8 mouse cellular contexts compared by ENCODE assay signal in genomic region chr11:115513271-115514237, GRCm38 (mm10). TPM values are rescaled to one million over a fixed set of nuclear protein-coding genes. Genes with fewer than 3 reads are reported as not detected.
DNase-seq lines count a peak whose midpoint lies in the region; ATAC-seq and TF ChIP-seq lines count a peak whose summit lies in the region.

No protein-coding gene starts in this region.

- H3K27ac ChIP-seq in intestine, postnatal 0 days (ENCODE audit: low read depth, low read length), result peak overlapping the region; percentile 70
- peak overlapping the region; percentile 94 for H3K27ac ChIP-seq in liver, embryonic 16.5 days (ENCODE audit: low read length)

- TF ChIP-seq CTCF in Patski (IDR thresholded peaks at IDR 0.05), result no peak
- TF ChIP-seq CTCF in intestine, postnatal 0 days (IDR thresholded peaks at IDR 0.05; ENCODE audit: low read depth), result no peak

- in situ Hi-C loops in Patski (cut with MboI; ENCODE audit: low pct_unique_long_range_greater_than_20kb), result no loop called here

- H3K9ac ChIP-seq in intestine, postnatal 0 days (ENCODE audit: low read depth, low read length), result peak overlapping the region; percentile 89
- H3K9ac ChIP-seq in liver, embryonic 16.5 days (ENCODE audit: low read depth, low read length), result peak overlapping the region; percentile 89

- 0% methylated on average over 57 of the region's 57 CpGs for WGBS in intestine, postnatal 0 days
- under 1% methylated on average over 57 of the region's 57 CpGs for WGBS in liver, embryonic 16.5 days (ENCODE audit: insufficient replicate concordance)

- DNase-seq in 3134 (ENCODE audit: extremely low read depth, insufficient read length, low spot score) (peak; percentile 65), Patski (ENCODE audit: low read depth, low spot score) (no peak)
- DNase-seq in embryo, embryonic 11 days, result peak; percentile 68
- DNase-seq in heart, adult 11 months, result peak; percentile 96
- DNase-seq in neural tube, embryonic 10.5 days (ENCODE audit: extremely low spot score, low spot score), result peak; percentile 74
- peak; percentile 39 for DNase-seq in thymus, postnatal 0 days (ENCODE audit: low spot score)

- H3K4me2 ChIP-seq in intestine, postnatal 0 days (replicated peaks; ENCODE audit: low read depth), result peak overlapping the region; percentile 84
- peak overlapping the region; percentile 88 for H3K4me2 ChIP-seq in liver, embryonic 16.5 days (ENCODE audit: low read depth, low read length)

- POLR2A ChIA-PET in Patski (lab: Charles Lee), result interaction anchor here (0.8 to 1.7 kb wide), 7 partner anchors 12 to 53 kb away, joined by 3 to 8 read pairs (median 5); partner anchors contain the start of genes Nt5c and Sumo2

- peak; percentile 49 for ATAC-seq in Patski
- ATAC-seq in intestine, postnatal 0 days, result peak; percentile 61
- ATAC-seq in liver, embryonic 16.5 days (ENCODE audit: low read depth), result peak; percentile 49

- H3K4me3 ChIP-seq in intestine, postnatal 0 days (ENCODE audit: low read depth, low read length), result peak overlapping the region; percentile 86
- peak overlapping the region; percentile 94 for H3K4me3 ChIP-seq in liver, embryonic 16.5 days (ENCODE audit: low read depth, low read length)

- no peaks in the 10 kb centered on the region for H3K9me3 ChIP-seq in intestine, postnatal 0 days (ENCODE audit: control insufficient read depth)
- H3K9me3 ChIP-seq in liver, embryonic 16.5 days (replicated peaks; ENCODE audit: control insufficient read depth, low read length), result no peaks in the 10 kb centered on the region

- H3K27me3 ChIP-seq in Patski, result no peaks in the 10 kb centered on the region
- no peaks in the 10 kb centered on the region for H3K27me3 ChIP-seq in intestine, postnatal 0 days (replicated peaks; ENCODE audit: control insufficient read depth, insufficient read depth, low read length)
- H3K27me3 ChIP-seq in liver, embryonic 16.5 days (ENCODE audit: control insufficient read depth, insufficient read depth, low read depth, low read length), result no peaks in the 10 kb centered on the region

- peaks cover 8% of the 10 kb centered on the region for H3K4me1 ChIP-seq in intestine, postnatal 0 days (replicated peaks; ENCODE audit: control insufficient read depth, insufficient read depth, low read length)
- H3K4me1 ChIP-seq in liver, embryonic 16.5 days (ENCODE audit: control insufficient read depth, low read depth, low read length), result peaks cover 45% of the 10 kb centered on the region

- no peaks in the 10 kb centered on the region for H3K36me3 ChIP-seq in intestine, postnatal 0 days (ENCODE audit: control insufficient read depth, insufficient read depth)
- H3K36me3 ChIP-seq in liver, embryonic 16.5 days (ENCODE audit: control insufficient read depth, insufficient read depth), result no peaks in the 10 kb centered on the region

- CTCF ChIA-PET in Patski (lab: Charles Lee), result no interaction called here

RNA-seq across cellular contexts. Expression of gene Jpt1, which starts 0.6 kb away (rescaled TPM):
- polyA plus RNA-seq in Patski (2021), result 179 TPM
- 255 and 263 TPM in 2 replicates for polyA plus RNA-seq in intestine, postnatal 0 days (2015; fragmentation: Nextera tagmentation; extraction: Ambion mirVana)
- polyA plus RNA-seq in liver, embryonic 16.5 days (2015; fragmentation: Nextera tagmentation; extraction: Ambion mirVana), result 190 and 209 TPM in 2 replicates
- 603 and 612 TPM in 2 replicates for polyA plus RNA-seq in thymus, postnatal 0 days (2015; fragmentation: Nextera tagmentation; extraction: Ambion mirVana)

RNA-seq across cellular contexts. Expression of gene Nt5c, which starts 21.9 kb away (rescaled TPM):
- 128 TPM for polyA plus RNA-seq in Patski (2021)
- polyA plus RNA-seq in intestine, postnatal 0 days (2015; fragmentation: Nextera tagmentation; extraction: Ambion mirVana), result 189 and 194 TPM in 2 replicates
- polyA plus RNA-seq in liver, embryonic 16.5 days (2015; fragmentation: Nextera tagmentation; extraction: Ambion mirVana), result 32.0 and 36.3 TPM in 2 replicates
- polyA plus RNA-seq in thymus, postnatal 0 days (2015; fragmentation: Nextera tagmentation; extraction: Ambion mirVana), result 210 and 221 TPM in 2 replicates

RNA-seq across cellular contexts. Expression of gene Sumo2, which starts 22.5 kb away (rescaled TPM):
- 381 TPM for polyA plus RNA-seq in Patski (2021)
- polyA plus RNA-seq in intestine, postnatal 0 days (2015; fragmentation: Nextera tagmentation; extraction: Ambion mirVana), result 404 and 414 TPM in 2 replicates
- polyA plus RNA-seq in liver, embryonic 16.5 days (2015; fragmentation: Nextera tagmentation; extraction: Ambion mirVana), result 270 and 312 TPM in 2 replicates
- 1,265 and 1,278 TPM in 2 replicates for polyA plus RNA-seq in thymus, postnatal 0 days (2015; fragmentation: Nextera tagmentation; extraction: Ambion mirVana)

RNA-seq across cellular contexts. Expression of gene Armc7, which starts 38.1 kb away (rescaled TPM):
- polyA plus RNA-seq in Patski (2021), result 13.3 TPM
- polyA plus RNA-seq in intestine, postnatal 0 days (2015; fragmentation: Nextera tagmentation; extraction: Ambion mirVana), result 6.9 and 7.0 TPM in 2 replicates
- polyA plus RNA-seq in liver, embryonic 16.5 days (2015; fragmentation: Nextera tagmentation; extraction: Ambion mirVana), result 3.7 TPM in 2 replicates
- polyA plus RNA-seq in thymus, postnatal 0 days (2015; fragmentation: Nextera tagmentation; extraction: Ambion mirVana), result 30.0 and 34.5 TPM in 2 replicates

RNA-seq across cellular contexts. Expression of gene Nup85, which starts 50.7 kb away (rescaled TPM):
- 78.9 TPM for polyA plus RNA-seq in Patski (2021)
- polyA plus RNA-seq in intestine, postnatal 0 days (2015; fragmentation: Nextera tagmentation; extraction: Ambion mirVana), result 30.4 and 31.5 TPM in 2 replicates
- 94.4 and 96.5 TPM in 2 replicates for polyA plus RNA-seq in liver, embryonic 16.5 days (2015; fragmentation: Nextera tagmentation; extraction: Ambion mirVana)
- 148 and 163 TPM in 2 replicates for polyA plus RNA-seq in thymus, postnatal 0 days (2015; fragmentation: Nextera tagmentation; extraction: Ambion mirVana)
